In genomic region chr19:6518601-6519000, GRCm38 (mm10) we compare ENCODE assay signal across 14 mouse cellular contexts. TPM values are rescaled to one million over a fixed set of nuclear protein-coding genes. Genes with fewer than 3 reads are reported as not detected.
DNase-seq lines count a peak whose midpoint lies in the region; ATAC-seq and TF ChIP-seq lines count a peak whose summit lies in the region.
"Had no signal": no experiment of that assay in that cellular context is flagged by ENCODE, and none has a peak within 500 bp of the region (broad histone marks: within the 10 kb centered on the region; RNA-seq: fewer than 3 reads in every experiment).

No protein-coding gene starts in this region.

- H3K36me3 ChIP-seq in hindbrain, embryonic 10.5 days: peaks cover 37% of the 10 kb centered on the region
- H3K36me3 ChIP-seq in midbrain, embryonic 16.5 days (ENCODE audit: control insufficient read depth, insufficient read depth, low read length): peaks cover 26% of the 10 kb centered on the region
- no peaks in the 10 kb centered on the region for H3K36me3 ChIP-seq in intestine, embryonic 16.5 days (ENCODE audit: control insufficient read depth, insufficient read depth, low read length)
- H3K36me3 ChIP-seq: embryonic facial prominence, embryonic 15.5 days; limb, embryonic 12.5 days had no signal

- WGBS in hindbrain, embryonic 10.5 days: 30% methylated on average over 5 of the region's 5 CpGs
- 13% methylated on average over 5 of the region's 5 CpGs for WGBS in midbrain, embryonic 16.5 days
- WGBS in intestine, embryonic 16.5 days: 51% methylated on average over 5 of the region's 5 CpGs

- TF ChIP-seq CTCF in left cerebral cortex, adult 2 months (IDR thresholded peaks at IDR 0.05): no peak

- intact Hi-C loops in left cerebral cortex, adult 2 months (cut with DNase I): no loop called here
- intact Hi-C loops in left cerebral cortex, postnatal 4 days (cut with DNase I): no loop called here

- no peaks in the 10 kb centered on the region for H3K9me3 ChIP-seq in hindbrain, embryonic 10.5 days
- H3K9me3 ChIP-seq in midbrain, embryonic 16.5 days (replicated peaks; ENCODE audit: control insufficient read depth, low read length, poor library complexity, severe bottlenecking): no peaks in the 10 kb centered on the region
- H3K9me3 ChIP-seq in intestine, embryonic 16.5 days (ENCODE audit: control insufficient read depth, low read length): no peaks in the 10 kb centered on the region
- H3K9me3 ChIP-seq: embryonic facial prominence, embryonic 15.5 days; limb, embryonic 12.5 days had no signal

- H3K9ac ChIP-seq in midbrain, embryonic 16.5 days (ENCODE audit: low read depth, low read length): peak overlapping the region; percentile 8; the same call in 1 of the 2 replicates
- H3K9ac ChIP-seq in intestine, embryonic 16.5 days (ENCODE audit: low read depth, low read length): no peak overlapping the region
- H3K9ac ChIP-seq: embryonic facial prominence, embryonic 15.5 days; limb, embryonic 12.5 days had no signal

- ATAC-seq in midbrain, embryonic 16.5 days: peak; percentile 60
- no peak for ATAC-seq in intestine, embryonic 16.5 days

- H3K4me1 ChIP-seq in hindbrain, embryonic 10.5 days (replicated peaks): peaks cover 68% of the 10 kb centered on the region
- H3K4me1 ChIP-seq in midbrain, embryonic 16.5 days (ENCODE audit: control insufficient read depth, insufficient read depth, low read length): peaks cover 23% of the 10 kb centered on the region
- 0 out of 2 replicates have a peak, but pooled peaks cover 3% of the 10 kb centered on the region for H3K4me1 ChIP-seq in intestine, embryonic 16.5 days (ENCODE audit: control insufficient read depth, insufficient read depth, low read length)

- peak overlapping the region; percentile 35 for H3K4me2 ChIP-seq in midbrain, embryonic 16.5 days (ENCODE audit: low read length)
- no peak overlapping the region for H3K4me2 ChIP-seq in intestine, embryonic 16.5 days (ENCODE audit: low read depth, low read length)
- H3K4me2 ChIP-seq: embryonic facial prominence, embryonic 15.5 days; limb, embryonic 12.5 days had no signal

- peak overlapping the region; percentile 71 for H3K27ac ChIP-seq in left cerebral cortex, adult 2 months
- peak overlapping the region; percentile 86 for H3K27ac ChIP-seq in hindbrain, embryonic 10.5 days
- peak overlapping the region; percentile 87 for H3K27ac ChIP-seq in midbrain, embryonic 16.5 days (ENCODE audit: low read length)
- H3K27ac ChIP-seq in intestine, embryonic 16.5 days (ENCODE audit: low read length): no peak overlapping the region
- H3K27ac ChIP-seq: embryonic facial prominence, embryonic 15.5 days; limb, embryonic 12.5 days had no signal

- H3K27me3 ChIP-seq in hindbrain, embryonic 10.5 days (ENCODE audit: insufficient read depth, poor library complexity, severe bottlenecking): 0 out of 2 replicates have a peak, but pooled peaks cover 5% of the 10 kb centered on the region
- H3K27me3 ChIP-seq in midbrain, embryonic 16.5 days (ENCODE audit: control insufficient read depth, insufficient read depth, low read depth, low read length): no peaks in the 10 kb centered on the region
- no peaks in the 10 kb centered on the region for H3K27me3 ChIP-seq in intestine, embryonic 16.5 days (replicated peaks; ENCODE audit: control insufficient read depth, insufficient read depth, low read length)

- DNase-seq in left cerebral cortex, adult 2 months (ENCODE audit: extremely low spot score in 1 of 2, low spot score in 2 of 2): no peak
- DNase-seq in left cerebral cortex, postnatal 4 days: no peak
- DNase-seq in embryo, embryonic 10.5 days (ENCODE audit: low spot score): peak; percentile 81
- DNase-seq in hindbrain, embryonic 10.5 days (ENCODE audit: low spot score): peak; percentile 55
- no peak for DNase-seq in cerebellum, postnatal 36 days
- no peak for DNase-seq in gastrocnemius, postnatal 25 days
- DNase-seq: gastrocnemius, postnatal 10 days; heart, postnatal 4 days; kidney, postnatal 36 days had no signal

- H3K4me3 ChIP-seq in left cerebral cortex, adult 2 months: no peak overlapping the region
- peak overlapping the region; percentile 27 for H3K4me3 ChIP-seq in hindbrain, embryonic 10.5 days
- H3K4me3 ChIP-seq in midbrain, embryonic 16.5 days (ENCODE audit: low read depth, low read length): no peak overlapping the region
- H3K4me3 ChIP-seq in intestine, embryonic 16.5 days (ENCODE audit: low read length): no peak overlapping the region
- H3K4me3 ChIP-seq: embryonic facial prominence, embryonic 15.5 days; limb, embryonic 12.5 days had no signal

RNA-seq across cellular contexts. Expression of gene Slc22a12, which starts 24.2 kb away (rescaled TPM):
- under 1 TPM in 1 of 2 experiments, not detected in 1; 0.68 TPM for total RNA-seq in left cerebral cortex, adult 2 months (2021)
- under 1 TPM in 1 of 2 experiments, not detected in 1; 0.30 TPM for total RNA-seq in left cerebral cortex, postnatal 4 days (2021)
- not detected in 2 replicates for polyA plus RNA-seq in hindbrain, embryonic 10.5 days (2016; fragmentation: Nextera tagmentation; extraction: Ambion mirVana)
- 0.11 TPM in 1 of 2 replicates, not detected in the other for polyA plus RNA-seq in midbrain, embryonic 16.5 days (2015; fragmentation: Nextera tagmentation; extraction: Ambion mirVana)
- not detected in 2 replicates for polyA plus RNA-seq in intestine, embryonic 16.5 days (2015; fragmentation: Nextera tagmentation; extraction: Ambion mirVana)
- total RNA-seq in gastrocnemius, postnatal 25 days (2021): not detected
- total RNA-seq: gastrocnemius, postnatal 10 days; heart, postnatal 4 days; megakaryocyte, adult 5-6 weeks had no signal
- polyA plus RNA-seq: embryonic facial prominence, embryonic 15.5 days; limb, embryonic 12.5 days had no signal

Comparison
In these comparisons a context has a peak if more than half of its experiments do, and no peak if none do; other contexts are left out.
1. DNase-seq: peak in embryo, embryonic 10.5 days (single experiment) and hindbrain, embryonic 10.5 days (single experiment); none in left cerebral cortex, adult 2 months (0 of 2), left cerebral cortex, postnatal 4 days (single experiment), cerebellum, postnatal 36 days (0 of 2) and gastrocnemius, postnatal 25 days (single experiment).